Mouse (Mus musculus) hindbrain, embryonic 13.5 days (tissue): ENCODE measurements at regions not wholly inside any gene's neighbourhood (a gene's known extent, or its start where the extent isn't known, plus 50 kb on each side); places are given as distances from the start of the nearest gene placed in this dataset.

Experiments
- ATAC-seq: fragments of 200-750 bp; cut with Nextera tagmentation; 2 replicates; pipeline ENCODE4 v1.8.0; 2017; ENCODE audit warnings: moderate TSS enrichment; ENCODE audit not compliant: low FRiP score
- H3K27ac ChIP-seq: fragments of 300-500 bp; sonication (generic); 2 replicates; pipeline ENCODE4 v1.5.1; 2015; ENCODE audit warnings: inconsistent platforms, mild to moderate bottlenecking, moderate library complexity
- H3K27me3 ChIP-seq: fragments of 300-500 bp; sonication (generic); 2 replicates; pipeline ENCODE4 v1.6.1; 2015; ENCODE audit warnings: mild to moderate bottlenecking, inconsistent platforms
- H3K36me3 ChIP-seq: fragments of 300-500 bp; sonication (generic); 2 replicates; pipeline ENCODE4 v1.6.1; 2015; ENCODE audit warnings: mild to moderate bottlenecking, inconsistent platforms
- H3K4me1 ChIP-seq: fragments of 300-500 bp; sonication (generic); replicated peaks from 2 replicates; pipeline ENCODE4 v1.6.1; 2015; ENCODE audit warnings: inconsistent platforms
- H3K4me2 ChIP-seq: fragments of 300-500 bp; sonication (generic); 2 replicates; pipeline ENCODE4 v1.6.1; 2015; ENCODE audit warnings: inconsistent platforms, mild to moderate bottlenecking, moderate library complexity
- H3K4me3 ChIP-seq: fragments of 300-500 bp; sonication (generic); 2 replicates; pipeline ENCODE4 v1.5.1; 2015; ENCODE audit warnings: mild to moderate bottlenecking, inconsistent platforms
- H3K9ac ChIP-seq: fragments of 300-500 bp; sonication (generic); 2 replicates; pipeline ENCODE4 v1.6.1; 2015; ENCODE audit warnings: mild to moderate bottlenecking, inconsistent platforms
- H3K9me3 ChIP-seq: fragments of 300-500 bp; sonication (generic); 2 replicates; pipeline ENCODE4 v1.6.1; 2016; ENCODE audit warnings: inconsistent platforms
- WGBS: fragments of 180-500 bp; shearing (Covaris S2); methylation state at CpG from one replicate; pipeline ENCODE4 v1.1.7; 2015; 5-methylcytosine and 5-hydroxymethylcytosine counted together

GRCm38 (mm10) chr13:44607316-44608285 is 121.7 kb upstream of the Jarid2 start:
- no peak overlapping the region for H3K4me2 ChIP-seq
- H3K36me3 ChIP-seq, result no peaks in the 10 kb centered on the region
- H3K9me3 ChIP-seq, result no peaks in the 10 kb centered on the region
- no peak overlapping the region for H3K4me3 ChIP-seq
- no peak for ATAC-seq
- no peak overlapping the region for H3K9ac ChIP-seq
- H3K4me1 ChIP-seq, result no peaks in the 10 kb centered on the region
- H3K27ac ChIP-seq, result no peak overlapping the region
- 75% methylated on average over 13 of the region's 13 CpGs for WGBS
- no peaks in the 10 kb centered on the region for H3K27me3 ChIP-seq

GRCm38 (mm10) chr13:44608286-44608675 is 121.0 kb upstream of the Jarid2 start:
- Histone ChIP-seq H3K9ac (no peak overlapping the region), H3K9me3 (no peaks in the 10 kb centered on the region), H3K27ac (no peak overlapping the region), H3K27me3 (no peaks in the 10 kb centered on the region), H3K4me1 (no peaks in the 10 kb centered on the region), H3K36me3 (no peaks in the 10 kb centered on the region), H3K4me3 (no peak overlapping the region), H3K4me2 (no peak overlapping the region)
- ATAC-seq, result no peak
- 83% methylated on average over 3 of the region's 3 CpGs for WGBS

- Histone ChIP-seq H3K4me2 (no peak overlapping the region), H3K9ac (no peak overlapping the region), H3K4me3 (no peak overlapping the region), H3K27me3 (no peaks in the 10 kb centered on the region), H3K27ac (no peak overlapping the region), H3K4me1 (no peaks in the 10 kb centered on the region), H3K9me3 (no peaks in the 10 kb centered on the region), H3K36me3 (no peaks in the 10 kb centered on the region)
- WGBS, result 81% methylated on average over 11 of the region's 11 CpGs
- ATAC-seq, result no peak
These were observed 120.5 kb upstream of the Jarid2 start for GRCm38 (mm10) chr13:44608681-44609335.

GRCm38 (mm10) chr13:44609606-44610005 is 119.7 kb upstream of the Jarid2 start:
- Histone ChIP-seq H3K4me1 (no peaks in the 10 kb centered on the region), H3K36me3 (no peaks in the 10 kb centered on the region), H3K27me3 (no peaks in the 10 kb centered on the region), H3K4me2 (no peak overlapping the region), H3K27ac (no peak overlapping the region), H3K9ac (no peak overlapping the region), H3K9me3 (no peaks in the 10 kb centered on the region), H3K4me3 (no peak overlapping the region)
- WGBS, result 83% methylated on average over 5 of the region's 5 CpGs
- no peak for ATAC-seq

GRCm38 (mm10) chr13:44615696-44616095 is 113.6 kb upstream of the Jarid2 start:
- no peaks in the 10 kb centered on the region for H3K9me3 ChIP-seq
- ATAC-seq, result no peak
- H3K36me3 ChIP-seq, result no peaks in the 10 kb centered on the region
- no peaks in the 10 kb centered on the region for H3K4me1 ChIP-seq
- no peak overlapping the region for H3K4me2 ChIP-seq
- no peaks in the 10 kb centered on the region for H3K27me3 ChIP-seq
- no peak overlapping the region for H3K27ac ChIP-seq
- no peak overlapping the region for H3K4me3 ChIP-seq
- no peak overlapping the region for H3K9ac ChIP-seq
- WGBS, result 81% methylated on average over 8 of the region's 8 CpGs

- no peak for ATAC-seq
- peaks cover 10% of the 10 kb centered on the region for H3K4me1 ChIP-seq
- no peaks in the 10 kb centered on the region for H3K9me3 ChIP-seq
- no peaks in the 10 kb centered on the region for H3K27me3 ChIP-seq
- no peaks in the 10 kb centered on the region for H3K36me3 ChIP-seq
- no peak overlapping the region for H3K27ac ChIP-seq
- no peak overlapping the region for H3K4me2 ChIP-seq
- no peak overlapping the region for H3K9ac ChIP-seq
- H3K4me3 ChIP-seq, result no peak overlapping the region
- WGBS, result 79% methylated on average over 3 of the region's 3 CpGs
These were observed 110.9 kb upstream of the Jarid2 start for GRCm38 (mm10) chr13:44618368-44618767.

- Histone ChIP-seq H3K4me3 (no peak overlapping the region), H3K27me3 (no peaks in the 10 kb centered on the region), H3K9ac (no peak overlapping the region), H3K27ac (0 out of 2 replicates have a peak overlapping the region, but pooled peaks have one; percentile 8), H3K4me1 (peaks cover 16% of the 10 kb centered on the region), H3K36me3 (no peaks in the 10 kb centered on the region), H3K9me3 (no peaks in the 10 kb centered on the region), H3K4me2 (no peak overlapping the region)
- 0 out of 2 replicates have a peak, but pooled peaks have one; percentile 43 for ATAC-seq
- WGBS, result 33% methylated on average over 12 of the region's 12 CpGs
These were observed 106.5 kb upstream of the Jarid2 start for GRCm38 (mm10) chr13:44622661-44623355.

- H3K27me3 ChIP-seq, result no peaks in the 10 kb centered on the region
- H3K4me3 ChIP-seq, result no peak overlapping the region
- H3K4me2 ChIP-seq, result no peak overlapping the region
- 39% methylated on average over 13 of the region's 13 CpGs for WGBS
- no peak for ATAC-seq
- H3K4me1 ChIP-seq, result peaks cover 16% of the 10 kb centered on the region
- no peaks in the 10 kb centered on the region for H3K9me3 ChIP-seq
- no peak overlapping the region for H3K27ac ChIP-seq
- H3K9ac ChIP-seq, result no peak overlapping the region
- no peaks in the 10 kb centered on the region for H3K36me3 ChIP-seq
These were observed 104.6 kb upstream of the Jarid2 start for GRCm38 (mm10) chr13:44624716-44625115.

- 67% methylated on average over 7 of the region's 7 CpGs for WGBS
These were observed 103.5 kb upstream of the Jarid2 start for GRCm38 (mm10) chr13:44625792-44626191.

GRCm38 (mm10) chr13:44626806-44627205 is 102.5 kb upstream of the Jarid2 start:
- 47% methylated on average over 11 of the region's 11 CpGs for WGBS
- ATAC-seq, result no peak

More at GRCm38 (mm10) chr13:44625792-44626191, 103.5 kb upstream of the Jarid2 start:
- H3K4me1 ChIP-seq, result peaks cover 20% of the 10 kb centered on the region
- no peaks in the 10 kb centered on the region for H3K9me3 ChIP-seq
- no peak overlapping the region for H3K27ac ChIP-seq
- no peak overlapping the region for H3K4me2 ChIP-seq
- no peaks in the 10 kb centered on the region for H3K36me3 ChIP-seq
- ATAC-seq, result no peak
- H3K9ac ChIP-seq, result no peak overlapping the region
- no peak overlapping the region for H3K4me3 ChIP-seq
- H3K27me3 ChIP-seq, result no peaks in the 10 kb centered on the region

GRCm38 (mm10) chr13:44630061-44630460 is 99.2 kb upstream of the Jarid2 start:
- Histone ChIP-seq H3K36me3 (no peaks in the 10 kb centered on the region), H3K27me3 (no peaks in the 10 kb centered on the region), H3K9ac (no peak overlapping the region), H3K27ac (no peak overlapping the region), H3K4me2 (no peak overlapping the region), H3K9me3 (no peaks in the 10 kb centered on the region), H3K4me3 (no peak overlapping the region), H3K4me1 (peaks cover 13% of the 10 kb centered on the region)
- 63% methylated on average over 6 of the region's 6 CpGs for WGBS
- no peak for ATAC-seq

More at GRCm38 (mm10) chr13:44626806-44627205, 102.5 kb upstream of the Jarid2 start:
- Histone ChIP-seq H3K9me3 (no peaks in the 10 kb centered on the region), H3K4me3 (no peak overlapping the region), H3K4me1 (peaks cover 20% of the 10 kb centered on the region), H3K4me2 (no peak overlapping the region), H3K9ac (no peak overlapping the region), H3K36me3 (no peaks in the 10 kb centered on the region), H3K27ac (no peak overlapping the region), H3K27me3 (no peaks in the 10 kb centered on the region)

GRCm38 (mm10) chr13:44634616-44635015 is 94.7 kb upstream of the Jarid2 start:
- Histone ChIP-seq H3K9ac (peak overlapping the region; percentile 46; the same call in 1 of the 2 replicates), H3K9me3 (no peaks in the 10 kb centered on the region), H3K4me2 (peak overlapping the region; percentile 46), H3K27ac (no peak overlapping the region), H3K27me3 (0 out of 2 replicates have a peak, but pooled peaks cover 5% of the 10 kb centered on the region), H3K4me1 (peaks cover 22% of the 10 kb centered on the region), H3K36me3 (no peaks in the 10 kb centered on the region), H3K4me3 (no peak overlapping the region)
- no peak for ATAC-seq
- WGBS, result 6% methylated on average over 11 of the region's 11 CpGs
